Mouse (Mus musculus) lung, postnatal 14 days (tissue): ENCODE data around the gene Bdh1.
A peak's percentile ranks its signal among the peaks of the same experiment; 100 is the strongest.
"Not testable (repeated sequence)": the region's sequence is repeated elsewhere in the genome, so short reads cannot be mapped to it uniquely, and the experiment has no call there.

Experiments used
- DNase-seq: peaks from one replicate; pipeline ENCODE4 v3.0.0; 2021

Gene Bdh1

GRCm38 (mm10) chr16:31422000-31422399 lies at the start of gene Bdh1:
Bdh1 (plus strand) TSS chr16:31422280.
- DNase-seq: no peak

DNA sequence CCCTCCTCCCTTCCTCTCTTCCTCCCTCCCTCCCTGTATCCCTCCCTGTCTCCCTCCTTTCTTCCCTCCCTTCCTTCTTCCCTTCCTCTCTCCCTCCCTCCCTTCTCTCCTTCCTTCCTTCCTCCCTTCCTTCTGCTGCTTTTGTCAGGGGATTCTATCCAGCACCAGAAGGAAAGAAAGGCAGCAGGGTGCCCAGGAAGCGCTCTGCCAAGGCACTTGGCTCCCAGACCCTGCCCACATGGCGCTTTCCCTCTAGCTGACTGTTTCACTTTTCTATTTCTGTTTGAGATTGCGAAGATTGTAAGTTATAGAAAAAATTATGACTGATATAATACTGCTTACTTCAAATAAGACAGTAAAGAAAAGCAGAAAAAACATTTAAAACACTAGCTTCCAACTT lies 49.8 kb upstream of the Bdh1 start:
- not testable (repeated sequence) for DNase-seq

- not testable (repeated sequence) for DNase-seq
Observed at GRCm38 (mm10) chr16:31375877-31376582, 46.0 kb upstream of the Bdh1 start.

- DNase-seq: not testable (repeated sequence)
Observed at GRCm38 (mm10) chr16:31388269-31388668, 33.8 kb upstream of the Bdh1 start.

DNA sequence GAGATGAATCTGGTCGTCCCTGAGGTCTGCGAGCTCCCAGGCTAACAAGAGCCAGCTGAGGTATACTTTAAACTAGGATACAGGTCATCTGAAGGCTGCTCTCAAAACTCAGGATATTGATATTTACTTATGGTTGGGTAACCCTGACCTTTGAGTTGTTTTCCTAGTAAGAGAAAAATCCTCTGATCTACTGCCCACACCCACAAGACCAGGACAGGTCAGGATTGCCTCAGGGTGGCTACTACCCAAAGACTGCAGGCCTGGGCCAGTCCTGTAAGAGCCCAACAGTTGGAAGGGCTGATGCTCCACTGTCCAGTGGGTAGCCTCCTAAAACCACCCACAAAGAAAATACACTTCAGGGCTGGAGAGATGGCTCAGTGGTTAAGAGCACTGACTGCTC lies 22.8 kb upstream of the Bdh1 start:
- no peak for DNase-seq

GRCm38 (mm10) chr16:31400908-31401692 lies 21.0 kb upstream of the Bdh1 start:
- no peak for DNase-seq

DNA sequence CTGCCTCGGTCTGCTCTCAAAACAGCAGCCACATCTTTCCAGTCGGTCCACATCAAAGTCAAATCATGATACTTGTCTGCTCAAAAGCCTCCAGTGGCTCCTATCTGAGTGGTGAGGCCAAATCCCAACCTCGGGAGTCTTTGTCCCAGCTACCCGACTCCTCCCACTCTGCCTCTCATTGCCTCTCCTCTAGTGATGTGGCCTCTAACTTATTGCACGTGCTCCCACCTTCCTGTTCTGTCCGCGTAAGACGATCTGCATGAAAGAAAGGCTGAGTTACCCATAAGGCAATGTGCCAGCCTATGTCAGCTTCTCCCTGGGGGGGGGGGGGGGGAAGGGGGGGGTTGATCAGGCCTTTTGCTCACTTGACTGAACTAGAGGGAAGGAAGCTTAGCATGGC lies 20.0 kb upstream of the Bdh1 start:
- DNase-seq: no peak

DNA sequence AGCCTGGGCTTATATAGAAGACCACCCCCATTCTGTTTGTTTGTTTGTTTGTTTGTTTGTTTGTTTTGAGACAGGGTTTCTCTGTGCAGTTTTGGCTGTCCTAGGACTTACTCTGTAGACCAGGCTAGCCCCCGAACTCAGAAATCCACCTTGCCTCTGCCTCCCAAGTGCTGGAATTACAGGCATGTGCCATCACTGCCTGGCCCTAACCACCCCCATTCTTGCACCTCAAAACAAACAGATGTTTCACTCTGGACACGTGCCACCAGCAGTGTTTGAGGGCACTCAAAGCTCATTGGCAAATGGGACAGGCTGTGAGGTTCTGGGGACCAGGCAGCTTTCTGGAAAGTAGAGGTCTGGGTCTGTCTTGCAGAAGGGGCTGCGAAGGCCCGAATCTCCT lies 18.1 kb upstream of the Bdh1 start:
- DNase-seq: no peak

DNA sequence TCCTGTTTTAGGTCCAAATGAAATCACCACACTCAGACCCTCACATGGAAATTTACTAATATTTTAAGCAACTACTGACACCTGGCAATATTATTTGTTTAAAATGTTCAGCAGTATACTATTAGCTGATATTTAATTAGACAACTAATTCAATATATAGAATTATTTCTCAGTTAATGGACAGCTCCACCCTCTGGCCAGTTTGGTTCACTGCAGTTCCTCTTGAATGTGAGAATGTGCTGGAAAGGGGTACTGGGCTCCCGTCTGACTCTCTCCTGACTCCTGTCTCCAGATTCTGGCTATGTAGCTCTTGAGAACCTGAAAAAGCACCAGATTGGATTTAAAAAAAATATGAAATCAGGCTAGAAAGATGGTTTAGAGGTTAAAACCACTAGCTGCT lies 17.0 kb upstream of the Bdh1 start:
- DNase-seq: no peak

GRCm38 (mm10) chr16:31407872-31408271 lies 14.2 kb upstream of the Bdh1 start:
- no peak for DNase-seq

GRCm38 (mm10) chr16:31410969-31411368 lies 11.1 kb upstream of the Bdh1 start:
- DNase-seq: no peak

- peak; percentile 45 for DNase-seq
Observed at GRCm38 (mm10) chr16:31412321-31412720, 9.8 kb upstream of the Bdh1 start.

DNA sequence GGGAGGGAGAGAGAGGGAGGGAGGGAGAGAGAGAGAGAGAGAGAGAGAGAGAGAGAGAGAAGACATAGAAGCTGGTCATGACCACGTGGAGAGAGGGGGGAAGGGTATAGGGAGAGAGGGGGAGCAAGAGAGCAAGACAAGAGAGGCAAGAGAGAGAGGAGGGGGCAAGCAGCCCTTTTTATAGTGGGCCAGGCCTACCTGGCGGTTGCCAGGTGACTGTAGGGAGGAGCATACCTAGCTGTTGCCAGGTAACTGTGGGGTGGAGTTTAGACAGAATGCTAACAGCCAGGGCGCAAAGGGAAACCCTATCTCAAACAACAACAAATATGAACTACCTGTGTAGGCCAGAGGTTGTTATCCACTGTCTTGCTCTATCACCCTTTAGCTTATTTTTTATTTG lies 8.3 kb upstream of the Bdh1 start:
- DNase-seq: no peak

DNA sequence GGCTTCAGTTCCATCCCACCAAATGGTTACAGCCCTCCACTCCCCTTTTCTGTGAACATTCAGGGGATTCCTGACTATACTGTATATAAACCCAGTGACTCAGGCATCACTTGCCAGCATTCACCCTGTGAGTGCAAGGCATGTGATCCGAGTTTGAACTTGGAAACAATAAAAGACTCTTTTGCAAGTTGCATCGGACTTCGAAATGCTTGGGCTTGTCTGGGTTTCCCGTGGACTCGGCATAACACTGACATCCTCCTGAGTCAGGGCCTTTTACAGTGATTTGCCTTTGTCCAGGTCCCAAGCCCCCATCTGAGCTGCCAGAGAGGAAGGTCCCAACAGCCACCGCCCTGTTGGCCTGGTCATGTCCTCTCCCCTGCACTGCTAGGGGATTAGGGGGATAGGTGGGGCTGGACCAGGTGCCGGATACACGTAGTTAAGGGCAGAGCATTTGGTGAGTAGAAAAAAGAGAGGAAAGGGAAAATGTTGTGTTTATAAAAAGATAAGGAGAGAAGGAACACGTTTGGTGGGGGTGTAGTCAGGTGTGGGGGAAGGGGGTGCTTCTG lies 6.1 kb upstream of the Bdh1 start:
- DNase-seq: no peak

DNA sequence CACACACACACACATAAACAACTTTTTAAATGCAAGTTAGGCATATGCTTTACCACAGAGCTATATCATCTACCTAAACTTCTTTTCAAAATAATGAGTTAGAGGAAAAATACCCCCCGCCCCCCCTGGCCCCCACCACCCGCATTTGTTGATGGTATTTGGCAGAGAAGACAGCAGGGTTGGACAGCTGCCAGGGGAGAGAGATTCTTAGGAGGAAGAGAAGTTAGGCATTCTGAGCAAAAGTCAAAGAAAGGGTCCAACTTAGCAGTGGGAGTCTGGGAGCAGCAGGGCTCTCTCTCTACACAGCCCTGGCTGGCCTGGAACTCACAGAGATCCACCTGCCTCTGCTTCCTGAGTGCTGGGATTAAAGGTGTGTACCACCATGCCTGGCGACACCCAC lies 3.4 kb upstream of the Bdh1 start:
- DNase-seq: no peak

GRCm38 (mm10) chr16:31419457-31419856 lies 2.6 kb upstream of the Bdh1 start:
- no peak for DNase-seq

DNA sequence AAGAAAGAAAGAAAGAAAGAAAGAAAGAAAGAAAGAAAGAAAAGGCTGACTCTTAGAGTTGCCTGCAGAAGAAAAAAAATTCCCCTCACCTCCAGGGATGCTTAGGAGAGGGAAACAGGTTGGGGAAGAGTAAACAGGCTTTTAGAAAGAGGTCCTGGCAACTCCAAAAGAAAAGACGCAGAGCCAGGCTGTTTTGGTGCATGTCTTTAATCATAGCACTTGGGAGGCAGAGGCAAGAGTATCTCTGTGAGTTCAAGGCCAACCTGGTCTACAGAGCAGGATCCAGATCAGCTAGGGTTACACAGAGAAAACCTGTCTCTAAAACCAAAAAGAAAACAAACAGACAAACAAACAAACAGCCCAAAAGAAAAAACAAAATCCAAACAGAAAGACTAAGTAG lies 642 bp downstream of the Bdh1 start:
- no peak for DNase-seq

GRCm38 (mm10) chr16:31423368-31423767 lies 1.3 kb downstream of the Bdh1 start:
- DNase-seq: no peak

DNA sequence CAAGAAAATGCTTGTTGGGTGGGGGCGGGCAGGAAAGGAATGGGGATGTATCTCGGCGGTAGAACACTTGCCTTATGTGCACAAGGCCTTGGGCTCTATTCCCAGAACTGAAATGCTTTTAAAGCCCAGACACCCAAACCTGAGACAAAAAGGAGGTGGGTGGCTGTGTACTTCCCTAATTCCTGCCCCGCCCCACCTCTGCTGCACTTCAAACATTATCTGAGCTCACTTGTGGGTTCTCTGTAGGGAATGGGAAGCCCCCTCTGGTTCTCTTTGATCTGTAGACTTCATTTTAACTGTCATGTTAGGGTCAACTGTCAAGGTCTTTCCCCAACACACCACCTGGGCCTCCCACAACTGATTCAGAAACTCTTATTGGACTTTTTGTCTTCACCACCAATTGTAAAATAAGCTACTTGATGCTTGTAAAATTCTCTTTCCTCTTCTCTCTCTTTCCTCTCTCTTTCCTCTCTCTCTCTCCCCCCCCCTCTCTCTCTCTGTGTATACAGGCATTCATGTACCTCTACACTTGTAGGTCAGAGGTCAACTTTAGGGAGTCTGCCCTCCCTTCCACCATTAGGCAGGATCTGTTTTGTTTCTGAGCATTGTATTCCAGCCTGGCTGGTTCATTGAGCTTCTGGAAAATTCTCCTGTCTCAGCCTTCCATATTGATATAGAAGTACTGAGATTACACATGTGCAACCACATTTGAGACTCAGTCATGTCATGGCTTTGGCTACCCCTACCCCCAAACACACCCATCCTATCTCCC lies 2.5 kb downstream of the Bdh1 start:
- no peak for DNase-seq

DNA sequence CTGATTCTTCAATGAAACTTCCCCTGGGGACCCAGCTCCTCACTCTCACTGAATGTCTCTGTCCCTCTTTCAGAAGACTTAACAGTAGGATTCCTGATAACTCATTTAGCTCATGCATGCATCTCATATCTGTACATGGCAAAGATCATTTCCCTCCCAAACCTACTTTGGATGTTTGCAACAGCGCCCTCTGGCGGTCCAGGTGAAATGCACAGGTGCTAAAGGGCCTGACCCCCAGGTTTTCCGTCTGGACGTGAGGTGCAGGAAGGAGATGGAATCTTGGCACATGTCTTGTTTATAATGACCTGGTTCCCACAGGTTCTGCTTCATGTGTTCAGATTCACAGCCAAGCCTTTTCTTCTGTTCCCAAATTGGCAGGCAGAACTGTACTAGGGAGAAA lies 3.4 kb downstream of the Bdh1 start:
- peak; percentile 81 for DNase-seq

DNA sequence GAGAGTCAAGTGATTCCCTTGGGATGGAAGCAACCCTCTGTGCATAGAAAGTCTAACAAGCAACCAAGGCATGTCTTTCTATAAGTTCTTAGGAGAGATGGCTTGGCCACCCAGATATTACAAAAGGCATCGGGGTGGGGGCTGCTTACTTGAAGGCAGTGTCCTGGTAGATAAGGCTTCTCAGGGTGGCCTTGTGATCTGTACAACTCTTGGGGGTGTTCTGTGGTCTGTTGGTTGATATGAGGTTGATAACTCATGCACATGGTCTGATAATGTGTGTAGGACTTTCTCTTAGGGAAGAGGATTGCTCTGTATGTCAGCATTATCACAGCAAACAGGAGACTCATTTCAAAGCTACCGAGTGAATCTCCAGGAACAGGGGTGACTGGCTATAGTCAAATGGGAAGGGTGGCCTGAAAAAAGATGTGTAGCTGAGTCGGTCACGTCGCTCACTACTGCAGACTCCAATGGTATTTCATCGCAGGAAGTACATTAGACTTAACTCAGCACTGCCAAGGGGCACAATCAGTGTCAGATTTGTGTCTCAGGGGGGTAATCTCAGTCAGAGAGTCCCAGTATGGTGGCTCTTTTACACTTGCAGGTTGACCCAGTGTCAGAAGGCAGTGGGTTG lies 4.5 kb downstream of the Bdh1 start:
- no peak for DNase-seq

DNA sequence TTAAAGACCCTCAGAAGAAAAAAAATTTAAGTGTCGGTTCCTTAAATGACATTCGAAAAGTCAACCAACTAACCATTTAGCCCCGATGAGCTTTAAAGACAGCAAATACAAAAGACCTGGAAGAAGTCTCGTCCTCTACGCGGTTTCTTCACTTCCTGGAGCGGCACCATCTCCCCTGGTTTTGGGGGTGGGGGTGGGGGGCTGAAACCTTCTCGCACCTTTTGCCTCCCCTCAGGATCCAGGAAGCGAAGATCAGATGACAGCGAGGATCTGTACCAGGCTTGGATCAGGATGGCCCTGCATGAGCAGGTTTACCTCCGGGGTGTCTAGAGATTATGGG lies 6.2 kb downstream of the Bdh1 start:
- no peak for DNase-seq
